10 mouse cellular contexts compared by ENCODE assay signal in the genomic region with DNA sequence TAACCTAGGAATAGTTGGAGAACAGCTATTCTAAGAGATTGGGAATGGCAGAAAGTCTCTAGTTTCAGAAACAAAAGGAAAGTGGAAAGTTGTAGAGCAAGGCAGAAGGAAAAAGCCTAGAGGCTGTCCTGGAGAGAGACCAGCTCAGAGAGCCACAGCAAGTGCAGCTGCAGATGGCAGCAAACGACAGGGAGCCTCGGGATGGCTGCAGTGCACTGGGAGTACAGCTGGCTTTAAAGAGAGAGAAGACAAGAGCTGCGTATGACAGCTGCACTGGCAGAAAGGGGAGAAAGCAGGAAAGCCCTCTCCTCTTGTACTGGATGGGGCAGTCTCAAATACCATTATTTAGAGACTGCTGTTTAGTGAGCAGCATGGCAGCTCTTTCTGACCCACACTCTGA. TPM values are rescaled to one million over a fixed set of nuclear protein-coding genes. Genes with fewer than 3 reads are reported as not detected.
DNase-seq lines count a peak whose midpoint lies in the region; ATAC-seq lines count a peak whose summit lies in the region.
"Had no signal": no experiment of that assay in that cellular context is flagged by ENCODE, and none has a peak within 500 bp of the region (broad histone marks: within the 10 kb centered on the region; RNA-seq: fewer than 3 reads in every experiment).

No protein-coding gene starts in this region.

- WGBS in midbrain, embryonic 12.5 days: 10% methylated on average over 3 of the region's 3 CpGs
- WGBS in midbrain, embryonic 15.5 days: 4% methylated on average over 3 of the region's 3 CpGs
- WGBS in hindbrain, embryonic 11.5 days: 15% methylated on average over 3 of the region's 3 CpGs

- no peaks in the 10 kb centered on the region for H3K27me3 ChIP-seq in midbrain, embryonic 12.5 days
- H3K27me3 ChIP-seq in midbrain, embryonic 15.5 days (replicated peaks): no peaks in the 10 kb centered on the region
- no peaks in the 10 kb centered on the region for H3K27me3 ChIP-seq in hindbrain, embryonic 11.5 days (ENCODE audit: control insufficient read depth, insufficient read depth, low read length)
- H3K27me3 ChIP-seq: liver, embryonic 13.5 days had no signal

- no peaks in the 10 kb centered on the region for H3K9me3 ChIP-seq in midbrain, embryonic 12.5 days
- no peaks in the 10 kb centered on the region; the same call in 1 of the 2 replicates for H3K9me3 ChIP-seq in midbrain, embryonic 15.5 days
- no peaks in the 10 kb centered on the region for H3K9me3 ChIP-seq in hindbrain, embryonic 11.5 days (ENCODE audit: control insufficient read depth, low read length)
- H3K9me3 ChIP-seq: liver, embryonic 13.5 days had no signal

- H3K9ac ChIP-seq in midbrain, embryonic 12.5 days (replicated peaks): no peak overlapping the region
- H3K9ac ChIP-seq in midbrain, embryonic 15.5 days: no peak overlapping the region
- no peak overlapping the region for H3K9ac ChIP-seq in hindbrain, embryonic 11.5 days (ENCODE audit: low read depth, low read length)
- H3K9ac ChIP-seq: liver, embryonic 13.5 days had no signal

- intact Hi-C loops in gastrocnemius, postnatal 14 days (cut with DNase I; ENCODE audit: low total_unique reads): no loop called here

- H3K36me3 ChIP-seq in midbrain, embryonic 12.5 days: no peaks in the 10 kb centered on the region
- no peaks in the 10 kb centered on the region for H3K36me3 ChIP-seq in midbrain, embryonic 15.5 days (replicated peaks)
- H3K36me3 ChIP-seq in hindbrain, embryonic 11.5 days (ENCODE audit: control insufficient read depth, insufficient read depth, low read length): no peaks in the 10 kb centered on the region
- H3K36me3 ChIP-seq: liver, embryonic 13.5 days had no signal

- ATAC-seq in midbrain, embryonic 12.5 days (ENCODE audit: low FRiP score, low read depth): peak; percentile 41; the same call in 1 of the 2 replicates
- ATAC-seq in midbrain, embryonic 15.5 days (replicated peaks): no peak
- no peak for ATAC-seq in hindbrain, embryonic 11.5 days (ENCODE audit: low FRiP score)

- no peak overlapping the region for H3K27ac ChIP-seq in midbrain, embryonic 12.5 days (replicated peaks)
- H3K27ac ChIP-seq in midbrain, embryonic 15.5 days: no peak overlapping the region
- H3K27ac ChIP-seq in hindbrain, embryonic 11.5 days (ENCODE audit: low read depth, low read length): no peak overlapping the region
- H3K27ac ChIP-seq: liver, embryonic 13.5 days had no signal

- peak; percentile 16 for DNase-seq in gastrocnemius, postnatal 14 days
- no peak for DNase-seq in gastrocnemius, adult 18-20 months (ENCODE audit: low spot score)
- DNase-seq in hindbrain, embryonic 11.5 days (ENCODE audit: low spot score): peak; percentile 27
- peak; percentile 28 for DNase-seq in retina, adult 2 months (ENCODE audit: low read depth, low spot score)
- DNase-seq in urinary bladder, postnatal 10 days (ENCODE audit: low spot score): no peak
- no peak for DNase-seq in urinary bladder, adult 18-20 months (ENCODE audit: low spot score in 2 of 2)
- DNase-seq: liver, embryonic 13.5 days had no signal

- H3K4me1 ChIP-seq in midbrain, embryonic 12.5 days: no peaks in the 10 kb centered on the region
- H3K4me1 ChIP-seq in midbrain, embryonic 15.5 days: no peaks in the 10 kb centered on the region
- H3K4me1 ChIP-seq in hindbrain, embryonic 11.5 days (replicated peaks; ENCODE audit: control insufficient read depth, insufficient read depth, low read length): no peaks in the 10 kb centered on the region
- H3K4me1 ChIP-seq: liver, embryonic 13.5 days had no signal

- H3K4me2 ChIP-seq in midbrain, embryonic 12.5 days (replicated peaks): no peak overlapping the region
- H3K4me2 ChIP-seq in midbrain, embryonic 15.5 days: no peak overlapping the region
- no peak overlapping the region for H3K4me2 ChIP-seq in hindbrain, embryonic 11.5 days (replicated peaks; ENCODE audit: low read depth, low read length)
- H3K4me2 ChIP-seq: liver, embryonic 13.5 days had no signal

- no peak overlapping the region for H3K4me3 ChIP-seq in midbrain, embryonic 12.5 days
- no peak overlapping the region for H3K4me3 ChIP-seq in midbrain, embryonic 15.5 days
- no peak overlapping the region for H3K4me3 ChIP-seq in hindbrain, embryonic 11.5 days (ENCODE audit: low read depth, low read length)
- H3K4me3 ChIP-seq: erythroblast, embryonic 14.5 days; liver, embryonic 13.5 days had no signal

RNA-seq across cellular contexts. Expression of a gene that starts 37.7 kb away (rescaled TPM):
- under 1 TPM; 0.16 to 0.21 TPM for total RNA-seq in gastrocnemius, postnatal 14 days (2021)
- under 1 TPM in 1 of 2 experiments, not detected in 1; 0.09 TPM for total RNA-seq in gastrocnemius, adult 18-20 months (2021)
- 5.9 and 8.8 TPM in 2 replicates for polyA plus RNA-seq in midbrain, embryonic 12.5 days (2016; fragmentation: Nextera tagmentation; extraction: Ambion mirVana)
- 14.0 and 16.6 TPM in 2 replicates for polyA plus RNA-seq in midbrain, embryonic 15.5 days (2015; fragmentation: Nextera tagmentation; extraction: Ambion mirVana)
- polyA plus RNA-seq in hindbrain, embryonic 11.5 days (2014; fragmentation: Nextera tagmentation; extraction: Ambion mirVana): 3.8 and 7.8 TPM in 2 replicates
- polyA plus RNA-seq: erythroblast, embryonic 14.5 days had no signal

Comparison
In these comparisons a context has a peak if more than half of its experiments do, and no peak if none do; other contexts are left out.
1. DNase-seq: peak in gastrocnemius, postnatal 14 days (single experiment), hindbrain, embryonic 11.5 days (single experiment) and retina, adult 2 months (single experiment); none in gastrocnemius, adult 18-20 months (single experiment), urinary bladder, postnatal 10 days (single experiment) and urinary bladder, adult 18-20 months (0 of 2).